Mouse (Mus musculus) midbrain, embryonic 14.5 days (tissue): Measurements from ENCODE around the gene Zfp219. TPM values are rescaled to one million over a fixed set of nuclear protein-coding genes. Genes with fewer than 3 reads are reported as not detected.

Experiments used
- polyA plus RNA-seq: library from polyadenylated mRNA; unstranded; fragments of >200 nt; fragmentation: Nextera tagmentation; extraction: Ambion mirVana; gene quantifications from 2 replicates; pipeline ENCODE4 v1.2.1, GENCODE M21; 2014

The Zfp219 gene
- polyA plus RNA-seq, 1 experiment from 2014 or later: 46.9 TPM

Other genes with a start within 250 kb of the Zfp219 start
- gene Ang4, start 247.1 kb downstream of the Zfp219 start, polyA plus RNA-seq: not detected in 2 replicates
- not detected in 2 replicates for gene AY358078, start 220.7 kb downstream of the Zfp219 start, polyA plus RNA-seq
- not detected in 2 replicates for gene Ear6, start 167.0 kb downstream of the Zfp219 start, polyA plus RNA-seq
- 85.2 and 85.6 TPM in 2 replicates for gene Mettl17, start 135.9 kb downstream of the Zfp219 start, polyA plus RNA-seq
- 1.1 and 1.8 TPM in 2 replicates for gene Slc39a2, start 127.8 kb downstream of the Zfp219 start, polyA plus RNA-seq
- gene Ndrg2, start 106.6 kb downstream of the Zfp219 start, polyA plus RNA-seq: 98.7 and 128 TPM in 2 replicates
- gene Tppp2, start 102.3 kb downstream of the Zfp219 start, polyA plus RNA-seq: not detected in 2 replicates
- not detected in 2 replicates for gene Rnase13, start 98.0 kb downstream of the Zfp219 start, polyA plus RNA-seq
- 72.8 and 75.8 TPM in 2 replicates for gene Arhgef40, start 36.0 kb downstream of the Zfp219 start, polyA plus RNA-seq
- gene Tmem253, start 5.1 kb downstream of the Zfp219 start, polyA plus RNA-seq: 0.37 and 0.39 TPM in 2 replicates
- not detected in 2 replicates for gene Olfr221, start 21.7 kb upstream of the Zfp219 start, polyA plus RNA-seq
- 473 and 549 TPM in 2 replicates for gene Hnrnpc, start 83.3 kb upstream of the Zfp219 start, polyA plus RNA-seq
- gene Rpgrip1, start 90.0 kb upstream of the Zfp219 start, polyA plus RNA-seq: 39.5 and 57.3 TPM in 2 replicates
- gene Supt16, start 176.7 kb upstream of the Zfp219 start, polyA plus RNA-seq: 58.7 and 74.9 TPM in 2 replicates
- 47.5 and 53.4 TPM in 2 replicates for gene Chd8, start 237.0 kb upstream of the Zfp219 start, polyA plus RNA-seq